Mouse (Mus musculus) MEL-GATA-1-ER (cell line): ENCODE results near the gene Cyfip2.

Experiments used
- DNase-seq: peaks from one replicate; pipeline ENCODE4 v3.0.0-alpha.2; 2012; ENCODE audit warnings: low read depth; ENCODE audit errors: extremely low read depth

The Cyfip2 gene

DNA sequence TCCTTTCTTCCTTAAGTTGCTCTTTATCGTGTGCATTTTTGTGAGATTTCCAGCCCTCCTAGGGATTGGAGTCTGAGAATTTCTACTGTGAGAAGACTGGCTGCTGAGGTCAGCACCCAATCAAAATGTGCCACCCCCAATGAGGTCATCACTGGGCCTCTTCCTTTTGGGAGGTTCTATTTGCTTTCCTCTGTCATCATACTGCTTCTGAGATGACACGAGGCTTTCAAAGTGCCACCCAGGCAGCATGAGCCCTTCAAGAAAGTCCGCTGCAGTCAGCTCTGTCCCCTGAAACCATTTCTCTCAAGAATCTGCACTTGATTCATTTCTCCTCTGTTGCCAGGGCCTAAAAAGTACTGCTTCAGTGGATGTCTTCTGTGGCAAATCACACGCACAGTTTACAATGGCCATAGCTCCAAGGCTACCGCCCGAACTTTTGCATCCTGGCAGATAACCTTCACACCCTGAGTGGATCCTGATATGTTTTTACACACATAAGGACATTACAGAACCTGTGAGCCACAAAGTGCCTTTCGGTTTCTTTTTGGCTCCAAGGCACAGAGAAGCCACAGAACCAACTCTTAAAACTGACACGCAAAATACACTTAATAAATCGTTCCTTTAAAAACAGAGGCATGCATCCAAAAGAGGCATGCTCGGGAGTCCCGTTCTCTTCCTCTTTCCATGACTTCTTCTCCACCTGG, 4.2 kb downstream of the Cyfip2 start:
- no peak for DNase-seq

DNA sequence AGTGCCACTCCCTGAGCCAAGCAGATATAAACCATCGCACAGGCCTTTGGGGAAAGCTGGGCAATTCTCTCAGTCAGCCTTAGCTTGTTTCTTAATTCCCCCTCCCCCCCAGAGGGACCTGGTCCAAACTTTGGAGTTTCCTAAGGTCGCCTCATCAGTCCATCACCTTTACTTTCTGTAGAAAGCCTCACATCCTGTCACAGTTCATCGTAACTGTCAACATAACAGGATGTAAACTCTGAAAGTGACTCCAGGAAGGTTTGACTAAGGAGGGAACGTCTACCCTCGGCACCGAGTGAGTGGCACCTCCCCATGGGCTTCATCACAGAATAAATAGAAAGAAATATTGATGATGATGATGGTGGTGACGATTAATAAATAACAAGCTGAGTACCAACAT, 4.9 kb downstream of the Cyfip2 start:
- no peak for DNase-seq

DNA sequence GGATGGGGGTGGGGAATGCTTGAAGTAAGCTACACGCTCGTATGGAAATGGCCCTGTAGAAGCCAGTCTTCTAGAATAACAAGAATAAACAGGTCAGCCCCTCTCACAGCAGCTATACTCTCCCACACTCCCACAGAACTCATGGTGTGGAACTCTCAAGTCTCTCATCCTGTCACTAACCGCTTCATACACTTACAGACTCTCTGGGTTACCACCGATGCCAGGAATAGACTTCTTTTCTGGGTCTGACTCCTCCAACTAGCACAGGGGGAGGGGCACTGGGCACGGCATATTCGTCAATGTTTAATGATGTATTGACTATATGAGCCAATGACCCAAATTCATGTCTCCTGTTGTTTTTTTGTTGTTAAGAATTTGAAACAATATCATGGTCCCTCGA, 5.9 kb downstream of the Cyfip2 start:
- no peak for DNase-seq

GRCm38 (mm10) chr11:46305881-46306520, 6.7 kb downstream of the Cyfip2 start:
- no peak for DNase-seq

DNA sequence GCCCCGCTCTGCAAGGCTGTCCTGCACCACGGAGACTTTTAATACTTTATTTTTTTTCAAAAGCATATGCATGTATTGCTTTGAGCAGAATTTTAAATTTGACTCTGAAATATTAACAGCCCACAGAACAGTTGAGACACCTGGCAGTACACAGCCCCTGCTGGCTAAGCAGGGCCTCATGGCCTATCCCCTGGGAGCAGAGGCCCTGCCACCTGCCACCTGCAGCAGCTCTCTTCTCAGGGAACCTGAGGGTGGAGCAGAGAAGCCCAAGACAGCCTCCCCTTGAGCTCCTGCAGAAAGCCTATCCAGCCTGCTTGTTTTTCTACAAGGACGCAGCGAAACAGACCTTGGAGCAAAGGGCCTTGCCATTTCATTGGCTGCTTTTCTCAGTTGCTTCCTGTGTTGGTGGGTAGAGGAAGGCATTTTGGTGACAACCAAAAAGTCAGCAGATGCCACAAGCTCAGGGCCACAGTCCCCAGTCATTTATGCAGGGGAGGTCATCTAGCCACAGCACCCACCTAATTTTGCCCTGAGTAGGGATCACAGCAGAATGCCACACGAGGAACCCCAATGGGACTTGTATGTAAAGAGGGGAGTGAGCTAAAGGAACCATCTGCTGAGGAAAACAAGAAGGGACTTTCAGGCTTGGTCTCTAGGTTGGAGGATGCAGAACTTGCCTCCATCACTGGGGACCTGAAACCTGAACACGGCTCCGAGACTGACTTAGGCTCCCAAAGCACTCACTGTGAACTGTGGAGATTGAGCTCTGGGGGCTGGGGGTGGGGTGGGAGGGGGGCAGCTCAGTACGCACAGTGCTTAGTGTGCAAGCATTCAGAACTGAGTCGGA, 7.6 kb downstream of the Cyfip2 start:
- no peak for DNase-seq

DNA sequence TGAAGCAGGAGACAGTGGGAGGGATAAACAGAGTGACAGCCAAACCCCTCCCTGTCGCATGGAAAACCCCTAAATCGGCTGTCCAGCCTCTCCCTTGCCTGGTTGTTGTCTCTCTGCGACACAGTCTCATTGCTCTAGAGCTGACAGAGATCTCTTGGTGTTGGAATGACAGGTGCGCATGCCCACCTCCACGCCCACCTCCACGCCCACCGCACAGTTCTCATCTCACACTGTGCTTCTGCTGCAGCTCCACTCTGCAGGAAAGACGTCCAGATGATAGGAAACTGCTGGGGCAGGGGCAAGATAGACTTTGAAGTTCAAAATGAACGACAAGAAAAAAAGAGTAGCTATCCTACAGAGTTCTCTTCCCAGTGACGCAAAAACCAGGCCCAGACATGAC, 8.6 kb downstream of the Cyfip2 start:
- DNase-seq = no peak

DNA sequence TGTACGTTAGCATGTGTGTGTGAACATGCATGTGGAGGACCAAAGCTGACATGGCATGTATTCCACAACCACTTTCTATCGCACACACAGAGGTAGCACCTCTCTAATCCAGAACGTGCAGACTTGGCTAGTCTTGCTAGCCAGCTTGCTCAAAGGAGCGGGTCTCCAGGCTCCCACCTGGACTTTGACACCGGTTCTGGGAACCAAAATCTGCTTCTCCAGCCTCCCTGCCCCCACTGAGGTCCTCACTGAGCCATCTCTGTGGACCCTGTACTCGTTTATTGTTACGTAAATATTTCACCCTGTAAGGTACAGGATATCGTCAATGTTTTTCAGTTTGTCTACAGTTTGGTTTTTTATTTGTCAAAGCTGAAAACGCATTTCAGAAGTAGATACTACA, 10.2 kb downstream of the Cyfip2 start:
- no peak for DNase-seq

GRCm38 (mm10) chr11:46301579-46302248, 10.9 kb downstream of the Cyfip2 start:
- no peak for DNase-seq

GRCm38 (mm10) chr11:46299901-46300300, 12.8 kb downstream of the Cyfip2 start:
- DNase-seq = no peak

DNA sequence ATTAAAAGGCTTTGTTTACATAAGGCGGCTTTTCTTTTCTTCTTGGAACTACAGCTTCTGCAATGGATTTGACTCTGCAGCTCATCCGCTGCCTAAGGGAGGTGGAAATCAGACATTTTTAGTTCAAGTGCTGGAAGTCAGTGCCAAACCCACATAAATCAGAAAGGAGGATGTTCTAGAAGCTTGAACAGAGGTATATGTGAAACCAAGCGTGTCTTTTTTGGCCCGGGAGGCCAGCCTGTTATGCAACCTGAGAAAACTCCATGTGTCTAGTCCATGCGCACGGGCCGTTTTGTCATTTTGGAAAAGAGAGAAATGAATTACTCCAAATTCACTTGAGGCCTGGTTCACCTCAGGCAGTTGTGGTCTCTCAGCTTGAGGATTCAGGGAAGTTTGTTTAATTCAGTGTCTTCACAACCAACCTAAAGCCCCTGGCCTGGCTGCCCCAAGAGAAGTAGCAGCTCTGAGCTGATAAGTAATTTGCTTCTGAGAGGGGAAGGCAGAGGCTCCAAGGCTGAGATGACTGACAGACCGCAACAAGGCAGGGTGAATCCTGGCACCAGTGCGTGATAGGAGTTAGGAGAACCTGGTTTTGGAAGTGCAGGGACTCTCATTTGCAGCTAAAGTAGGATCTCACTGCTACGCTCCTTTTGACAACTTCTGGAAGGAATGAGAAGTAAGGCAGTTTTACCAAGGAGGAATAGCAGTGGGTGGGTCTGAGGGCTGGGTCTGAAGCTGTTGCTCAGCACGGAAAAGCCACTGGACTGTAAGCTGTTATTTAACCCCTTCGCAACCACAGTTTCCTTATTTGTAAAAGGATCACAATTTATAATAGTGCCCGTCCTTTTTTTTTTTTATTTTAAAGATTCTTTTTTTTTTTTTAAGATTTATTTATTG, 13.5 kb downstream of the Cyfip2 start:
- no peak for DNase-seq

DNA sequence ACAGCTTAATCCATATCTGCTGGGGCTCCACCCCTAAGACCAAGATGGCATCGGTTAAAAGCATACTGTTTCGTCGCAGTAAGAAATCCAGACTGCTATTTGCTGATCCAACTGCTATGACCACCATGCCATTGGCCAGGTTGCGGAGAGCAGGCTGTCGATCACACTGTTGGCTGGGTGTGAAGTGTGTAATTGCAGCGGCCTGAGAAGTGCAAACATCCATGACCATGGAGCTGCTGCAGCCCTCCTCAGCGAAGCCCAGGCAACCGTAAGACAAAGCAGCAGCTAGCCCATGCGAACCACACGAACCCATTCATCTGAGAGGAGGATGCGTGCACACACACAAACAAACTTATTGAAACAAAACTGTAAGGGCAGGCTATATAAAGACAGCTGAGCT, 18.3 kb downstream of the Cyfip2 start:
- no peak for DNase-seq

DNA sequence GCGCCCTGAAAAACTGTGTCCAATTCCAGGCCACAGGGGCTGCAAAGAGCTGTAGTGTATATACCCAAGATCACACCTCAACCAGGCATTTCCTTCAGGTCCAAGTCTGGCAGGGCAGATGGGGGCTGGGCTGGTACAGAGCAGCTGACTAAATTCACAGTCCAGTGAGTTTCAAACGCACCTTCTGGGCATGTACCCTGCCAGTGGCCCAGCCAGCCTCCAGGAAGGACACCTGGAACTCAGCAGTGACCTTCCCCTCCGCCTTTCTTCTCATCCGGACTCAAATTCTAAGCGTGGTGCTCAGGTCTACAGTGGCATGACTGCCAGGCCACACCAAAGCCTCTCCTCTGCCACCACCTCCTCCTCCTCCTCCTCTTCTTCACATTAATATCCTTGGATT, 19.2 kb downstream of the Cyfip2 start:
- DNase-seq = no peak

GRCm38 (mm10) chr11:46290988-46291405, 21.7 kb downstream of the Cyfip2 start:
- DNase-seq = no peak

- DNase-seq = no peak
Measured at GRCm38 (mm10) chr11:46289561-46289960, 23.1 kb downstream of the Cyfip2 start.

- no peak for DNase-seq
Measured at GRCm38 (mm10) chr11:46289022-46289421, 23.6 kb downstream of the Cyfip2 start.

- no peak for DNase-seq
Measured at GRCm38 (mm10) chr11:46288091-46288490, 24.6 kb downstream of the Cyfip2 start.

- peak; percentile 58 for DNase-seq
Measured at GRCm38 (mm10) chr11:46286803-46287202, 25.9 kb downstream of the Cyfip2 start.

DNA sequence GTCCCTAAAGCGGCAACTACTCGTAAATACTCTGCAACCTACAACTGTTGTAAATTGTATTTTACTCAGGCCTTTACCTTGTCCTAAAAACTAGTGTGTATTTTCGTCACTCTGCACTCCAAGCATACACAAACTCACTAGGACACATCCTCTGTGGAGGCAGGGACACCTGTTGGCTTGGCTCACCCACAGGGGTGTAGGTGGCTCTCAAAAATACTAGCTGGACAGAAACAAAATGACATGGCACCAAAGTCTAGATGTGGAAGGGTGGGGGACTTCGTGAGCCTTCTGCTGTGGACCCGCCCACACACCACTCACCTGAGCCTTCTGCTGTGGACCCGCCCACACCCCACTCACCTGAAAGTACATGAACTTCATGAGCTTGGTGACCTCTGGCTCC, 28.9 kb downstream of the Cyfip2 start:
- no peak for DNase-seq

DNA sequence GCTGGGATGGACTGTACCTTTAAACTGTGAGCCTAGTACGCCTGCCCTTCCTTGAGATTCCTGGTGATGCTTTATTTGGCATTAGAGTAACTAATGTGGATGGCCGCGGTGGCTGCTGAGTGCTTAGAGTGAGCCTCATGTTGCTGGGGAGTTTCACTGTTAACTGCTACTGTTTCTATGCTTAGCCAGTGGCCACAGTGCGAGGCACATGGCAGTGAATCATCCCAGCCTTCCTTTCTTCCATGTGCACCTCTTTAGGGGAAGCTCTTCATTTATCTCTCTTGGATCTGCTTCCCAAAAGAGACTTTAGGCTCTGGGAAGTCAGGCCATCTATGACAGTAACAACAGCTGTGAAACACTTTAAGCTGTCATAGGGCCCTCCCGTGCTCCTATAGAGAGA, 30.0 kb downstream of the Cyfip2 start:
- no peak for DNase-seq

DNA sequence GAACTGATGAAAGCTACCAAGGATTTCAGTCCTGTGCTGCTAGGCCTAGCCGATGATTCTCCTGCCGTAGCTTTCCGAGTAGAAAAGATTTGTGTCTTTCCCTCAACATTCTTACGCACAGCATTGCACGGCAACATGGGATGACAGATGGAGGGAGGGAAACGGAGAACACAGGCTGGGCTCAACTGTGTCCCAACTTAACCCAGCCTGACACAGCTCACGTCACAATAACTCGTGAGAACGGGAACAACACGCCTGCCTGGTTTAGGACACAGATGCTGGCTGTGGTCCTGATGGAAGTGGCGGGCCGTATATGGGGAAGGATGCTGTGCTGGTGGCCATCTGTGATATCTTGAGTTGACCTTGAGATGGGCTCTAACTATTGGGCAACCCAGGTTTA, 34.0 kb downstream of the Cyfip2 start:
- DNase-seq = no peak

DNA sequence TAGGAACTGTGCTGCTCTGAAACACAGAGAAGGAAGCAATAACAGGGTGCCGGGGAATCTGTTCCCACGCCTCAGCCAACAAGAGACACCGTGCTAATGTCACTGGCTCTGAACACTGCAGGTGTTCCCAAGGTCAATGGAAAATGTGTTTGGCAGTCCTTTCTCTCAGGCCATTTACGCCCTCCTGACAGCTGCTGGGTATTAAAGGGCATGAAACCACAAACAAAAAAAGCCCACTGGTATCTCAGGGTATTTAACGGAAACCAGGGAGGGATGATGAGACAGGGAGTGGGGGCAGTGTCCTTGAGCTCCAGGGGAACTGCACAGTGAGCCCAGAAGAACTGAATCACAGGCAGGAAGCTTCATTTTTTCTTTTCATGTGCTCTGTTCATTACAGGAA, 34.5 kb downstream of the Cyfip2 start:
- DNase-seq = no peak
